Mouse (Mus musculus) liver, embryonic 14.5 days (tissue): Measurements from ENCODE around the gene Tspan15.

ENCODE experiments used
- CTCF ChIP-seq: IDR thresholded peaks from 2 replicates; pipeline ENCODE4 v1.5.1; 2016; ENCODE audit warnings: antibody characterized with exemption, low read depth, control low read depth
- EP300 ChIP-seq: IDR thresholded peaks from 2 replicates; pipeline ENCODE4 v1.6.1; 2016; ENCODE audit warnings: antibody characterized with exemption, low read depth

GRCm38 (mm10) chr10:62190821-62191220, 40.2 kb downstream of the Tspan15 start:
- TF ChIP-seq CTCF (no peak), EP300 (no peak)
